Mouse (Mus musculus): ENCODE results near the gene Coro1b.

Gene Coro1b

GRCm38 (mm10) chr19:4144550-4145498 is 3.6 kb upstream of the Coro1b start:
- DNase-seq: no peak

GRCm38 (mm10) chr19:4145936-4146335 is 2.5 kb upstream of the Coro1b start:
- DNase-seq: no peak

GRCm38 (mm10) chr19:4146366-4147021 is 1.9 kb upstream of the Coro1b start:
- DNase-seq: no peak

DNA sequence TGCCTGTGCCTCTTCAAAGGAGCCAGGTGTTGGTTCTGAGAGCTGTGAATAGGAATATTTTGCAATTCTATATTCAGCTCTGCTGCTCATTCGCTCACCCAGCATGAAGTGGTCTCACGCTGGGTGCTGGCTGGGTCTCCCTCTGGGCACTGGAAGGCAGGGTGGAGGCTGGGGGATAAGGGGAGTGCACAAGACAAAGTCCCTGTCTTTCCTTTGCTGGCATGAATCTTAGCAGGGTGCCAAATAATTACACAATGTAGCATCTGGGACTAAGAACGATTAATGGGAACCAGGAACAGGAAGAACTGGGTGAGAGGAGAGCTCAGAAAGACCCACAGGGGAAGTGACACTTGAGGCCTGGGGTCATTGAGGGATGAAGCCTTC is 1.4 kb upstream of the Coro1b start:
- no peak for DNase-seq

GRCm38 (mm10) chr19:4147782-4148490 is 483 bp upstream of the Coro1b start:
- no peak for DNase-seq

- no peak for DNase-seq
Observed at GRCm38 (mm10) chr19:4148819-4149218, 400 bp downstream of the Coro1b start.

DNA sequence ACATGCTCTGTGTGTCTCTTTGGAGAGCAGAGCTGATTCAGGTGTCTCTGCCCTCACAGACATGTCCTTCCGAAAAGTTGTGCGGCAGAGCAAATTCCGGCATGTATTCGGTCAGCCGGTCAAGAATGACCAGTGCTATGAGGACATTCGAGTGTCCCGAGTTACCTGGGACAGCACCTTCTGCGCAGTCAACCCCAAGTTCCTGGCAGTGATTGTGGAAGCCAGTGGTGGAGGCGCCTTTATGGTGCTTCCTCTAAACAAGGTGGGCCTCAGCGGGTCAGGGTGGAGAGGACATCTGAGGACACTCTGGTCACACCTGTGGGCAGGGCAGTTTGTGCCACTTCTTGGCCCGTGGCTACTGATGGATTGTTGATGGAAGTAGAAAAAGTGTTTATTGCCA is 864 bp downstream of the Coro1b start:
- DNase-seq: no peak

DNA sequence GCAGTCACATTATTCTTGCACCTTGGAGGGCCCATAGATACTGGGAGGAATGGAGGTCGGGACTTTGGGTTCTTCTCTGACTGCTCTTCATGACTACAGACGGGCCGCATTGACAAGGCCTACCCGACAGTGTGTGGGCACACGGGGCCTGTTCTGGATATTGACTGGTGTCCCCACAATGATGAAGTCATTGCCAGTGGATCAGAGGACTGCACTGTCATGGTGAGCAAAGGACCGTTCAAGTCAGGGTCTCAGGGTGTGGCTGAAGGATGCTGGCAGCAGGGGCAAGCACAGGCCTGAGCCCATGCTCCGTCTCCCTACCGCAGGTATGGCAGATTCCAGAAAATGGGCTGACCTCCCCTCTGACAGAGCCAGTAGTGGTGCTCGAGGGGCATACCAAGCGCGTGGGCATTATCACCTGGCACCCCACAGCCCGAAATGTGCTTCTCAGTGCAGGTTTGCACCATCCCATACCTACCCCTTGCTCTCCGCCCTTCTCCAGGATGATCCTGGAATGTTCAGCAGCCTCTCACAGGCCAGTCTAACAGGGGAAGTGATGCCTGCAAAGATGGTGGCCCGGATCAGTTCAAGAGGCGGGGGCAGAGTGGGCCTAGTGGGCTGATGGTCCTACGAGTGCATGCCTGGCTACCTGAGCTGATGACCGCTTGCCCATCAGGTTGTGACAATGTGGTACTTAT is 1.5 kb downstream of the Coro1b start:
- DNase-seq: no peak

- no peak for DNase-seq
Observed at GRCm38 (mm10) chr19:4150567-4151487, 2.4 kb downstream of the Coro1b start.

DNA sequence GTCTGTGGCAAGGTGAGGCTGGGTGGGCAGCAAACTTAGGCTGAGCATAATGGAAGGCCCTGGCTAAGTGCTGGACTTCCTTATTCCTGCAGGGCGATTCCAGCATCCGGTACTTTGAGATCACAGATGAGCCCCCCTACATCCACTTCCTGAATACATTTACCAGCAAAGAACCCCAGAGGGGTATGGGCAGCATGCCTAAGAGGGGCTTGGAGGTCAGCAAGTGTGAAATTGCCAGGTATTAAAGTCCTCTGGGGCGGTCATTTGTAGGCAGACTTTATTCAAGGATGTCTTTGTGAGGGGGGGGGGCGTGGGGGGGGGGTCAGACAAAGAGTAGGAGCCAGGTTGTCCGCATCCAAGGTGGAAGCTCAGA is 3.1 kb downstream of the Coro1b start:
- DNase-seq: no peak

- no peak for DNase-seq
Observed at GRCm38 (mm10) chr19:4151898-4152297, 3.5 kb downstream of the Coro1b start.

GRCm38 (mm10) chr19:4152445-4153231 is 4.2 kb downstream of the Coro1b start:
- no peak for DNase-seq

GRCm38 (mm10) chr19:4153232-4153654 is 4.8 kb downstream of the Coro1b start, which contains the start of gene Ptprcap:
Gene Ptprcap (plus strand): TSS chr19:4153604.
- DNase-seq: no peak

GRCm38 (mm10) chr19:4154437-4155222 is 6.2 kb downstream of the Coro1b start:
- no peak for DNase-seq

DNA sequence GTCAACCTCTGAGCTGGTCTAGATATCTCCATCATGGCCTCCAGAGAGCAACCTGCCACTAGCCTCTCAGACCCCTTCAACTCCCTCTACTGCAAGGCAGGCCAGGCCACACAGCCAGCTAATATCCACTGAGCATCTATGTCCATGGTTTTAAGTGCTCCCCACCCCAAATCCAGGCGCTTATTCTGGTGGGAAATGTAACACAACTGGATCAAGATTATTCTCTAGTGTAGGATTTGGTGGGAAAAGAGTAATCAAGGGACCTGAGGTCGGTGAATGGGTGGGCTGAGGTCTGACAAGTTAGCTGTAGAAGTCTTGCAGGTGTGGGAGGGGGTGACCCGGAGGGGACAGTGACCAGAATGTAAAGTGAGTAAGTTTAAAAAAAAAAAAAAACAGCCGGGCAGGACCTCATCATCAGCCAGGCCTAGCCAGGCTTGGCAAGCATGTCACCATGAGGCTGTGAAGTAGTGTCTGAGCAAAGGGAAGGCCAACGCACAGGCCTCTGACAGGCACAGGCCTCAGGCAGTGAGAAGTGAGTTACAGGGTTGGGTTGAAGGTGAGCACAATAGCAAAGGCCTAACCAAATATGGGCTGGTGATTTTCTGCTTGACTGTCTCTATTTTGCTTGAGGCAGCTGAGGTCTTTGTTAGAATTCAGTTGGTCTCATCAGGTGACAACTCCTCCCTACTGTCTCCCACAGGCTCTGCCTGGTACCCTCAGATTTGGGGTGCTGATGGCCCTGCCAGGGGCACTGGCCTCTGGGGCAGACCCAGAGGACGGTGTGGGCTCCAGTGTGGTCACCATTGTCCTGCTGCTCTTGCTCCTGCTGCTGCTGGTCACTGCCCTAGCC is 7.0 kb downstream of the Coro1b start:
- no peak for DNase-seq

DNA sequence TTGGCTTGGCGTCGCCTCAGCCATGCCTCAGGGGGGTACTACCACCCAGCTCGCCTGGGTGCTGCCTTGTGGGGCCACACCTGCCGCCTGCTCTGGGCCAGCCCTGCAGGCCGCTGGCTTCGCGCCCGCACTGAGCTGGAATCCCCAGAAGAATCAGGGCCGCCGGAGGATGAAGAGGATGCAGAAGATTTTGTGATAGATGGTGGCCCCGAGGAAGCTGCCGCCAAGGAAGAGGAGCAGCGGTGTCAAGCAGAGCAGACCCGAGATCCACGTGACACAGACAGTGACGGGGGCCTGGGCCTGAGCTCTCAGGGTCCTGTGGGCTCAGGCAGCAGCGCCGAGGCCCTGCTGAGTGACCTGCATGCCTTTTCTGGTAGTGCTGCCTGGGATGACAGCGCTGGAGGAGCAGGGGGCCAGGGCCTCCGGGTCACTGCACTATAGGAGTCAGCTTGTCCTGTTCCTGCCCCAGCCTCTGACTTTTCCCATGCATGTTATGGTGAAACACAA is 7.7 kb downstream of the Coro1b start:
- DNase-seq: no peak

- no peak for DNase-seq
Observed at GRCm38 (mm10) chr19:4156771-4157170, 8.4 kb downstream of the Coro1b start.

- no peak for DNase-seq
Observed at GRCm38 (mm10) chr19:4159049-4159448, 10.6 kb downstream of the Coro1b start.
